Mouse (Mus musculus): ENCODE measurements around the gene Slc9a9. TPM values are rescaled to one million over a fixed set of nuclear protein-coding genes. Genes with fewer than 3 reads are reported as not detected.

Gene Slc9a9
- polyA plus RNA-seq, 1 experiment from 2014 or later, result 2.3 TPM

- ATAC-seq, result no peak
- WGBS (ENCODE audit: insufficient replicate concordance), result 74% methylated on average over 2 of the region's 2 CpGs
- no peaks in the 10 kb centered on the region for H3K27me3 ChIP-seq (ENCODE audit: insufficient read depth, low read length)
These were observed 303.0 kb downstream of the Slc9a9 start for GRCm38 (mm10) chr9:94972693-94973092.

GRCm38 (mm10) chr9:94976191-94976590 lies 306.5 kb downstream of the Slc9a9 start:
- 72% methylated on average over 1 of the region's 1 CpGs for WGBS (ENCODE audit: insufficient replicate concordance)
- H3K9ac ChIP-seq (replicated peaks), result no peak overlapping the region
- no peak overlapping the region for H3K4me2 ChIP-seq (ENCODE audit: low read depth, low read length)
- no peaks in the 10 kb centered on the region for H3K36me3 ChIP-seq (replicated peaks; ENCODE audit: insufficient read depth, low read length)
- H3K4me3 ChIP-seq (ENCODE audit: low read depth, low read length), result no peak overlapping the region
- TF ChIP-seq EP300 (IDR thresholded peaks at IDR 0.05; ENCODE audit: low read depth) (no peak), CTCF (IDR thresholded peaks at IDR 0.05; ENCODE audit: low read depth) (no peak)
- DNase-seq, result no peak
- no peaks in the 10 kb centered on the region for H3K9me3 ChIP-seq (ENCODE audit: low read length)
- ATAC-seq, result no peak
- H3K27me3 ChIP-seq (ENCODE audit: insufficient read depth, low read length), result no peaks in the 10 kb centered on the region
- no peak overlapping the region for H3K27ac ChIP-seq (ENCODE audit: low read depth)
- no peaks in the 10 kb centered on the region for H3K4me1 ChIP-seq (ENCODE audit: insufficient read depth)

More at GRCm38 (mm10) chr9:94972693-94973092, 303.0 kb downstream of the Slc9a9 start:
- Histone ChIP-seq H3K4me2 (ENCODE audit: low read depth, low read length) (no peak overlapping the region), H3K4me1 (ENCODE audit: insufficient read depth) (no peaks in the 10 kb centered on the region), H3K4me3 (ENCODE audit: low read depth, low read length) (no peak overlapping the region), H3K27ac (ENCODE audit: low read depth) (no peak overlapping the region), H3K36me3 (replicated peaks; ENCODE audit: insufficient read depth, low read length) (no peaks in the 10 kb centered on the region), H3K9me3 (ENCODE audit: low read length) (no peaks in the 10 kb centered on the region), H3K9ac (replicated peaks) (no peak overlapping the region)
- no peak for DNase-seq
- TF ChIP-seq CTCF (IDR thresholded peaks at IDR 0.05; ENCODE audit: low read depth) (no peak), EP300 (IDR thresholded peaks at IDR 0.05; ENCODE audit: low read depth) (no peak)

- Histone ChIP-seq H3K36me3 (replicated peaks; ENCODE audit: insufficient read depth, low read length) (no peaks in the 10 kb centered on the region), H3K9ac (replicated peaks) (no peak overlapping the region), H3K4me3 (ENCODE audit: low read depth, low read length) (no peak overlapping the region), H3K4me1 (ENCODE audit: insufficient read depth) (no peaks in the 10 kb centered on the region), H3K9me3 (ENCODE audit: low read length) (peaks cover 3% of the 10 kb centered on the region; the same call in 1 of the 2 replicates), H3K4me2 (ENCODE audit: low read depth, low read length) (no peak overlapping the region), H3K27ac (ENCODE audit: low read depth) (no peak overlapping the region), H3K27me3 (ENCODE audit: insufficient read depth, low read length) (no peaks in the 10 kb centered on the region)
- DNase-seq (no peak), ATAC-seq (no peak)
- no peak for TF ChIP-seq EP300 (IDR thresholded peaks at IDR 0.05; ENCODE audit: low read depth)
- no peak for TF ChIP-seq CTCF (IDR thresholded peaks at IDR 0.05; ENCODE audit: low read depth)
- WGBS (ENCODE audit: insufficient replicate concordance), result 29% methylated on average over 4 of the region's 4 CpGs
These were observed 323.9 kb downstream of the Slc9a9 start for GRCm38 (mm10) chr9:94993575-94993974.

- no peak overlapping the region for H3K9ac ChIP-seq (replicated peaks)
- no peak for TF ChIP-seq CTCF (IDR thresholded peaks at IDR 0.05; ENCODE audit: low read depth)
- TF ChIP-seq EP300 (IDR thresholded peaks at IDR 0.05; ENCODE audit: low read depth), result no peak
- no peaks in the 10 kb centered on the region for H3K27me3 ChIP-seq (ENCODE audit: insufficient read depth, low read length)
- no peaks in the 10 kb centered on the region for H3K36me3 ChIP-seq (replicated peaks; ENCODE audit: insufficient read depth, low read length)
- H3K4me2 ChIP-seq (ENCODE audit: low read depth, low read length), result no peak overlapping the region
- H3K4me3 ChIP-seq (ENCODE audit: low read depth, low read length), result no peak overlapping the region
- WGBS (ENCODE audit: insufficient replicate concordance), result 88% methylated on average over 12 of the region's 12 CpGs
- no peak for ATAC-seq
- no peak overlapping the region for H3K27ac ChIP-seq (ENCODE audit: low read depth)
- H3K9me3 ChIP-seq (ENCODE audit: low read length), result no peaks in the 10 kb centered on the region
- no peak for DNase-seq
- H3K4me1 ChIP-seq (ENCODE audit: insufficient read depth), result no peaks in the 10 kb centered on the region
These were observed 350.5 kb downstream of the Slc9a9 start for GRCm38 (mm10) chr9:95020136-95020706.

- no peak overlapping the region for H3K4me3 ChIP-seq (ENCODE audit: low read depth, low read length)
- H3K9ac ChIP-seq (replicated peaks), result no peak overlapping the region
- H3K4me2 ChIP-seq (ENCODE audit: low read depth, low read length), result no peak overlapping the region
- H3K27me3 ChIP-seq (ENCODE audit: insufficient read depth, low read length), result no peaks in the 10 kb centered on the region
- TF ChIP-seq CTCF (IDR thresholded peaks at IDR 0.05; ENCODE audit: low read depth) (no peak), EP300 (IDR thresholded peaks at IDR 0.05; ENCODE audit: low read depth) (no peak)
- ATAC-seq (no peak), DNase-seq (no peak)
- H3K36me3 ChIP-seq (replicated peaks; ENCODE audit: insufficient read depth, low read length), result no peaks in the 10 kb centered on the region
- WGBS (ENCODE audit: insufficient replicate concordance), result 84% methylated on average over 3 of the region's 3 CpGs
- H3K27ac ChIP-seq (ENCODE audit: low read depth), result no peak overlapping the region
- no peaks in the 10 kb centered on the region for H3K4me1 ChIP-seq (ENCODE audit: insufficient read depth)
- no peaks in the 10 kb centered on the region for H3K9me3 ChIP-seq (ENCODE audit: low read length)
These were observed 364.6 kb downstream of the Slc9a9 start for GRCm38 (mm10) chr9:95034140-95034970.

GRCm38 (mm10) chr9:95036209-95036608 lies 366.5 kb downstream of the Slc9a9 start:
- ATAC-seq (no peak), DNase-seq (no peak)
- Histone ChIP-seq H3K27ac (ENCODE audit: low read depth) (no peak overlapping the region), H3K9me3 (ENCODE audit: low read length) (no peaks in the 10 kb centered on the region), H3K4me2 (ENCODE audit: low read depth, low read length) (no peak overlapping the region), H3K36me3 (replicated peaks; ENCODE audit: insufficient read depth, low read length) (no peaks in the 10 kb centered on the region), H3K4me1 (ENCODE audit: insufficient read depth) (no peaks in the 10 kb centered on the region), H3K27me3 (ENCODE audit: insufficient read depth, low read length) (no peaks in the 10 kb centered on the region), H3K9ac (replicated peaks) (no peak overlapping the region), H3K4me3 (ENCODE audit: low read depth, low read length) (no peak overlapping the region)
- TF ChIP-seq EP300 (IDR thresholded peaks at IDR 0.05; ENCODE audit: low read depth) (no peak), CTCF (IDR thresholded peaks at IDR 0.05; ENCODE audit: low read depth) (no peak)
